Mouse (Mus musculus) layer of hippocampus, adult 9-10 months (tissue): ENCODE results near the gene Sqor.

Experiments
- DNase-seq: peaks from one replicate; pipeline ENCODE4 v3.0.0; 2022; ENCODE audit warnings: low spot score

The Sqor gene

DNA sequence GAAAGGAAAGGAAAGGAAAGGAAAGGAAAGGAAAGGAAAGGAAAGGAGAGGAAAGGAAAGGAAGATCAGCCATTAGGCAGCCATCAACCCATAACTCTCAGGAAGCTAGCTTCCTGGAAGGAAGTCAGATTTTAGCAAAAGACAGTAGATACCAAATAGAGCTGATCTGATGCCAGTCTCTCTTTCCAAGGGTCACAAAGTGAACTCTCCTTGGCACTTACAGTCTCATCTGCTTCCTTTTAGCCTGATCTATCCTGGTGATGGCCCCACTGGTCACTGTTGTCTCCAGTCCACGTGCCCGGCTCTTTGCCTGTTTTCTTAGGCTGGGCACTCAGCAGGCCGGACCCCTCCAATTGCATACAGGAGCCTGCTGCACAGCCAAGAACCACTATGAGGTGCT is 19.7 kb downstream of the Sqor start:
- no peak for DNase-seq

DNA sequence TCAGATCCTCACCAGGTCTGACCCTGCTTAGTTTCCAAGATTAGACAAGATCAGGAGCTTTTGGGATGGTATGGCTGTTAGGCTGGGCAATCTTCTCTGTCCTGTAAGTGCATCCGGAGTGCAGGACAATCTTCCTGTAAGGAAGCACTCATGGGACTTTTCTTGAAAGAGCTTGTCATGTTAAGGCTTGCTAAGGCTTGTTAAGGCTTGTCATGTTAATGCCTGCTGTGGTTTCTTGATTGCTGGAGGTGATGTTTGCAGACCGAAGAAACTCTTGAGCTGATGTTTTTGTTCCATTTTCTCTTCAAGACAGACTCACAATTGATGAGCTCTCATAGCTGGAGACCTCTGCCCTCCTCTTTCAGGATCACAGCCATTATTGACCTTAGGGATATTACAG is 21.1 kb downstream of the Sqor start:
- DNase-seq, result no peak

DNA sequence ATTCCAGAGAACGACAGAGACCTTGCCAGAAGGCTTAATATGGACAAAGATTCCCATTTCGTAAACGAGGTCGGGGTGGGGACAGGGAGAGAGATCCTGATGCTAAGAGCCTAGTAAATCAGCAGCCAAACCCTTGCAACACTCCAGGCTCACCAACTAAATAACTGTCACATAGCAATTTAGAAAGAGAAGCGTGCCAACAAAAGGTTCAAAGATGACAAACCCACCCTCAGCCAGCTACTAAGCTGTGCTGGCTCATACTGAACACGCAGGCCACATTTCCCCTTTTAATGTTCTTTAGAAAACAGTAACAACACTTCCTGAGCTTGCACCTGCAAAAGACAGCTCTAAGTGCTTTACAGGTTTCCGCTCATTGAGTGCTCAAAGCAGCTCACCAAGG is 24.3 kb downstream of the Sqor start:
- DNase-seq, result no peak

DNA sequence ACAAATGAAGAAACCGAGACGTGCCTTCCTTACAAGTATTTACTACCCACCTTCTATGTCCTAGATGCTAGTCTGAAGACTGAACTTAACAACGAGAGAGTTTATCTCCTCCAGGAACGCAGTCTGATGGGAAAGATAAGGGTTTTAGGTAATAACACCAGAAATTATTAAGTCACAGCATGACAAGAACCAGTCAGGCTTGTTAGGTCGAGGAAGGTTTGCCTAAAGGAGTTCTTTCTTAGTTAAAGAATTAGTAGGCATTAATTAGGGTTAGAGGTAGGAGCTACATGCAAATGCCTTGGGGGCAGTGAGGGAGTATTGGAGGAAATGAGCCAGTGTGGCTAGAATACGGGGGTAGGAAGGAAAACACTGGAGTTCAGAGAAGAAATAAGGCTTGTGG is 24.7 kb downstream of the Sqor start:
- no peak for DNase-seq

DNA sequence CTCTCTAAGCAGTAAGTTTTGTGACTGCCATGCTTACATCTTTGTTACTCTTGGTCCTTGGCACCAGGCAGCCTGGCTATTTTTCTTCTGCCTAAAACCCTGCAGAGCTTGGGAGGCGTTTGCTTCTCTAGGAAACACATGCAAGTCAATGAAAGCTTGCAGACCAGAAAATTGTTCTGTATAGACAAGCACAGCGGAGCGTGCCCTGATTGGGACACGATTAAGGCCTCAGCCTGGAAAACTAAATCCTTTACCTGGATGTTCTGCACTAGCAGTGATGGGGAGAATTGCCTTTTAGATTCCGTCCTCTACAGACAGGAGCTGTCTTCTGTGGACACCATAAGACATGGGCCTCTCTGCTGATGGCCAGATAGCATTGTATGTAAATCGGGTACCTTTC is 39.4 kb downstream of the Sqor start:
- no peak for DNase-seq

DNA sequence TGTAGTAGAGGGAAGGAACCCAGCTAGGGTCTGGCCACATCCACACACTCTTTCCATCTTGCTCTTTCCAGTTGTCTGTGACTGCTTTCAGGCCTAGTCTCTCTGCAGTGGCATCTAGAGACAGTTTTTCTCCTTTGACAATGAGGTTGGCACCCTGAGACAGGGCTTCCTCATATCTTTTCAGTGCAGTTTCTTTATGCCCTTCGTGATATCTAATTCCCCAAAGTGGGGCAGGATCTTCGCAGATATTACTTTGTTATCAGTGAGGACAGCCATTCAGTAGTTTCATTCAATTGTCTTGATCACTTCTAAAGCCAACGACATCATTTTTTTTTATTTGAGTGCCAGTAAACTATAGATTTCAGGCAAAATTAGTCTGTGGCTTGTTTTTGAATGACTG is 41.0 kb downstream of the Sqor start:
- no peak for DNase-seq

DNA sequence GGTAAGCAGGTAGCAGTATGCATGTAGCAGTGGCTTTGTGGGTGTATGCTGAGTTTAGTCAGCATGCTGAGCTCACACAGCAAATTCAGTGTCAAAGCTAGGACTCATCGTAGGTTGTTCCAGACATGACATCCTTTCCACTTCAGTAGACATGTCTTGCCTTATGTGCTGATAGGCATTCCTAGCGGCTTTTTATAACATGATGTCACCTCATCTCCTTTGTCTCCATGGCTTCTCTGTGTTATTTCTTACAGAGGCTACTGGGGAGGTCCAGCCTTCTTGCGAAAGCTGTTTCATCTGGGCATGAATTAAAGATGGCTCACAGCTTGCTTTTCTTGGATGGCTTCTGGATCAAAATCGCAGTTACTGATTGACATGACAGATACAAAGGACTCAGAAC is 44.0 kb downstream of the Sqor start:
- no peak for DNase-seq

DNA sequence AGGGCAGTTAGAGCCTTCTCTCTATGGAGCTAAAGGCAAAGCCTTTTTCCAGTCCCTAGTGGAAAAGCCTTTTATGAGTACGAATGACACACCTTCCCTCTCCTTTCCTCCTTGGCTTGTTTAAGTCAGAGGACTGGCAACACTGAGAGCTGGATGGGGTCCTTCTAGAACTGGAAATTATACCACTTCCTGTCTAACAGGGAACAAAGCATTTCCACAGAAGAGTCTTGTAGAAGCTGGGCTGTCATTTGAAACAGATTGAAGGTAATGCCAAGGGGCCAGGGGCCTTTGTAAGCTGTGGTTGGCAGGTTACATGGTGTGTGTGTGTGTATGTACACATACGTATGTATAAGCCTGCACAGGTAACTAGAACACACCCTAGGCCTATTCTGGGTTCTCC is 51.9 kb downstream of the Sqor start:
- no peak for DNase-seq

DNA sequence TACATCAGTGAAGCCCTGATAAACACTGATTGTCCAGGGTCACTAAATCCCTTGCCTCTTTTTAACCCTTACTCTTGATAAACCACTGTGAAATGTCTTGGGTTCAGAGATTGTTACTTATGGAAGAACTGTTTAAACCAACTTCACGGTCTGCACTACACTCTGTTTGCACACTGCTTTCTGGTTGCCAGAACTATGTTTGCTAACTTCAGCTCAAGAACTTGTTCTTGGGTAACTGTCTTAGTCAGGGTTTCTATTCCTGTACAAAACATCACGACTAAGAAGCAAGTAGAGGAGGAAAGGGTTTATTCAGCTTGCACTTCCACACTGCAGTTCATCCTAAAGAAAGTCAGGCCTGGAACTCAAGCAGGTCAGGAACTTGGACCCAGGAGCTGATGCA is 56.2 kb downstream of the Sqor start:
- no peak for DNase-seq

DNA sequence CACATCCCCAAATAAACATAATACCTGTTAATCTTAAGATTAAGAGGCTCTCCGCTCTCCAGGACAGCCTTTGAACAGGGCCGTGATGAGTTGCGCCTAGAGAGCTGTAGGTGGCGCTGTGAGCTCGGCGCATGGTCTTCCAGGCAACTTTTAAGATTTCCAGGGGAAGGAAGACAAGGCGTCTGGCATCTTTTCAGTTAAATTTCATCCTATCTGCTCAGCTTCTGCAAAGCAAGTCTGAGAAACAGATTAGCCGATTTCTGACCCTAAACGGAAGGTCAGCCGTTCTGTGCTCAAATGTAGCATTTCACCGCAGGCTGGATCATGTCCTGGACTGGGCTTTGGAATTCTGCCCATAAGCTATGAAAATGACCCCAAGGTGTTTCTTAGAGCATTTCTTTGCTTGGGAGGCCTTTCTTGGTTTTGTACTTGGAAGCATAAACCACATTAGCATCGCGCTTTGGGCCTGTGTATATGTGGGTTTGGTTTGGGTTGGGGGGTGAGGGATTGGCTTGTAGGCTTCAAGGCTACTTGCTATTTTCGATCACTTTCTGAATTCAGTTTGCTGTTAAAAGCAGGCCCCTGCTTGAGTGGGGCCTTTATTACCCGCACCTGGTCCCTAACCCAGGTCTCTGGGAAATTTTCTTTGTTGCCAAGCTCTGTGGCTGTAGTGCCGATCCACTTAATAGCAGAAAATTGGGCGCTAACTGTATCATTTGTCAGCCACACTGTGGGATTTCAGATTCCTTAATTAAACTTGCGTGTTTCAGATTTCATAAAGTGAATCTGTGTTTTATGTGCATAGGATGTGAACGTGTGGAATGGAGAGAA is 60.6 kb downstream of the Sqor start:
- DNase-seq, result peak; percentile 30

DNA sequence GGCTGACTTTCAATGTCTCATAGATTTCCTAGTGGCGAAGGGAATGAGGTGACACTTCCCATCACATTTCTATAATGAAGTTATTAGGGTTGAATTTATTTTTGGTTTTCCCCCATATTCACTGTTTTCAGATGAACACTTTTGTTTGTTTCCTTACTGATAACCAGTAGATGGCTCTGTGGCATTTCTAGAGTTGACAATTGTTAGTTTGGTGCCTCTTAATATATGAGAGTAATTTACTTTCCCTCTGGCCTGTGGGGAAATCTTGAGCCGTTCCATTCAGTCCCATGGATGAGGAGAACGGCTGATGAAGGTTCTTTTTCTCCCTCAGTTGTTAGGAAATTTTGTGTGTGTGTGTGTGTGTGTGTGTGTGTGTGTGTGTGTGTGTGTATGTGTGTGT is 61.3 kb downstream of the Sqor start:
- no peak for DNase-seq

DNA sequence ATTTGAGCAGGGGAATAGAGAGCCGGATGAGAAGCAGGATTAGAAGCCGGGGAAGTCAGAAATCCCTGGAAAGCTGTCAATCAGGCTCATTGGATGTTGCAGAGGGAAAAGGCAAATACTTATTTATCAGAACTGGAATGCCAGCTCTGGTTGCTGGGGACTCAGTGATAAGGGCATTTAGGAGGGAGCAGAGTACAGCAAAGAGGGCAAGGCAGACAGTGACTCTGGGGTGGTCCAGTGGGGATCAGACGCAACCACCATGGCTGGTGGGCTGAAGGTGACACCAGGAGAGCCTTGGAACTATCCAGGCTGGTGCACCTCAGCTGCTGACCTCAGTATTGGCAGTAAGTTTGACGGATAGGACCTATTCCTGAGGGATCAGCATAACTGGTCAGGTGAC is 89.6 kb downstream of the Sqor start:
- no peak for DNase-seq

DNA sequence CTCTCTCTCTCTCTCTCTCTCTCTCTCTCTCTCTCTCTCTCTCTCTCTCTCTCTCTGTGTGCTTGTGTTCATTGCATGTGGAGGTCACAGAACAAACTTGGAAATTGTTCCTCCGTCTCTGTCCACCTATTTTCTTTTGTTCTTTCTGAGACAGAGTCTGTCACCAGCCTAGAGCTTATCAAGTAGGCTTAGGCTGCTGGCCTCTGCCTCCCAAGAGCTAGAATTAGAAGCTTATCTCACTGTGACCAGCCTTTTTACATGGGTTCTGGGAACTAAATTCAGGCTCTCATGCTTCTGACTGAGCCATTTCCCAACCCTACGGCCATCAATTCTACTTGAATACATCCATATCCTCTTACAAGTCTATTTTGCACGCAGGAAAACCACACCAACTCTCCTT is 90.3 kb downstream of the Sqor start:
- no peak for DNase-seq
